Mouse (Mus musculus) forebrain, embryonic 13.5 days (tissue): ENCODE data around the gene Cd320. TPM values are rescaled to one million over a fixed set of nuclear protein-coding genes. Genes with fewer than 3 reads are reported as not detected.
"Not testable (repeated sequence)": the region's sequence is repeated elsewhere in the genome, so short reads cannot be mapped to it uniquely, and the experiment has no call there.

Source experiments
- ATAC-seq: fragments of 200-750 bp; cut with Nextera tagmentation; 2 replicates; pipeline ENCODE4 v1.8.0; 2017
- H3K27ac ChIP-seq: fragments of 300-500 bp; sonication (generic); 2 replicates; pipeline ENCODE4 v1.5.1; 2015; ENCODE audit warnings: inconsistent platforms, mild to moderate bottlenecking, moderate library complexity
- H3K27me3 ChIP-seq: fragments of 300-500 bp; sonication (generic); 2 replicates; pipeline ENCODE4 v1.6.1; 2015; ENCODE audit warnings: mild to moderate bottlenecking, inconsistent platforms
- H3K36me3 ChIP-seq: fragments of 300-500 bp; sonication (generic); 2 replicates; pipeline ENCODE4 v1.6.1; 2015; ENCODE audit warnings: mild to moderate bottlenecking, inconsistent platforms; ENCODE audit not compliant: poor library complexity, severe bottlenecking
- H3K4me1 ChIP-seq: fragments of 300-500 bp; sonication (generic); 2 replicates; pipeline ENCODE4 v1.6.1; 2015; ENCODE audit warnings: inconsistent platforms
- H3K4me2 ChIP-seq: fragments of 300-500 bp; sonication (generic); 2 replicates; pipeline ENCODE4 v1.6.1; 2015; ENCODE audit warnings: inconsistent platforms, mild to moderate bottlenecking, moderate library complexity
- H3K4me3 ChIP-seq: fragments of 300-500 bp; sonication (generic); 2 replicates; pipeline ENCODE4 v1.5.1; 2015; ENCODE audit warnings: mild to moderate bottlenecking, inconsistent platforms
- H3K9ac ChIP-seq: fragments of 300-500 bp; sonication (generic); 2 replicates; pipeline ENCODE4 v1.6.1; 2015; ENCODE audit warnings: mild to moderate bottlenecking, inconsistent platforms
- H3K9me3 ChIP-seq: fragments of 300-500 bp; sonication (generic); replicated peaks from 2 replicates; pipeline ENCODE4 v1.6.1; 2016; ENCODE audit warnings: inconsistent platforms
- WGBS: fragments of 180-500 bp; shearing (Covaris S2); methylation state at CpG from one replicate; pipeline ENCODE4 v1.1.7; 2015; 5-methylcytosine and 5-hydroxymethylcytosine counted together
- polyA plus RNA-seq: library from polyadenylated mRNA; unstranded; fragments of >200 nt; fragmentation: Nextera tagmentation; extraction: Ambion mirVana; gene quantifications from 2 replicates; pipeline ENCODE4 v1.2.1, GENCODE M21; 2015

Gene Cd320
- polyA plus RNA-seq, 1 experiment from 2014 or later, result 60.1 TPM

DNA sequence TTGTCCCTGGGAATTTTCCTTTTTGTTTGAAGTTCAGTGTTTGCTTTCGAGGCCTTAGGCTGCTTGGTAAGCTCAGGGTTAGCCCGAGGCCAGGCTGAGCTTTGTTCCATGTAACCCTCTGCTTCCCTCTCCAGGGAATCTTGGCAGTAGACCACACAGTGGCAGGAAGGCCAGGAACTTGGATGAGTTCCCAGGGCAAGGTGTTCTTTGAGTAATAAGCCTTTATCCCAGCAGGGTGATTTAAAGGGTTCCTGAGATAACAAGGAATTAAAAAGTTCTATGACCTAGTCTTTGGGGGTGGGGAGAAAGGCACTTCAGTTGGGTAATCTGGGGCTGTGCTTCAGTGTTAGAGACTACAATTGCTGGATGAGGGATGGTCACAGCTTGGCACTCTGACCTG, 14.0 kb upstream of the Cd320 start:
- Histone ChIP-seq H3K4me3 (no peak overlapping the region), H3K36me3 (peaks cover 46% of the 10 kb centered on the region), H3K27ac (no peak overlapping the region), H3K27me3 (no peaks in the 10 kb centered on the region), H3K9me3 (no peaks in the 10 kb centered on the region), H3K4me2 (no peak overlapping the region), H3K4me1 (peaks cover 23% of the 10 kb centered on the region), H3K9ac (no peak overlapping the region)
- no peak for ATAC-seq
- 61% methylated on average over 2 of the region's 2 CpGs for WGBS

DNA sequence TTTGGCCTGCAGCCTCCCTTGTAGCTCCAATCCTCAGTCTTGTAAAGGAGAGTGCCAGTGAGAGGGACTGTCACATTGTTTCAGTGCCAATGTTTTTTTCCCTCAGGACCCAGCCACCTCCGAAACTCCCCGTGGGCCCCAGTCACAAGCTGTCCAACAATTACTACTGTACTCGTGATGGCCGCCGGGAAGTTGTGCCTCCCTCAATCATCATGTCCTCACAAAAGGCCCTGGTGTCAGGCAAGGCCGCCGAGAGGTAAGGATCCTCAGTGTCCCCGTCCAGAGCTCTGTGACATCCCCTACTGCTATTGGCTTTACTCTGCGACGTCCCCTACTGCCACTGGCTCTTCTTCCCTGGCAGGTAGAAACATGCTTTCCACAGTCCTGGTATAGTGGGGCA, 13.3 kb upstream of the Cd320 start:
- WGBS, result 93% methylated on average over 10 of the region's 10 CpGs
- Histone ChIP-seq H3K27me3 (no peaks in the 10 kb centered on the region), H3K4me3 (no peak overlapping the region), H3K27ac (no peak overlapping the region), H3K4me2 (no peak overlapping the region), H3K36me3 (peaks cover 53% of the 10 kb centered on the region), H3K4me1 (peaks cover 23% of the 10 kb centered on the region), H3K9me3 (no peaks in the 10 kb centered on the region), H3K9ac (no peak overlapping the region; the same call in 1 of the 2 replicates)
- no peak for ATAC-seq

DNA sequence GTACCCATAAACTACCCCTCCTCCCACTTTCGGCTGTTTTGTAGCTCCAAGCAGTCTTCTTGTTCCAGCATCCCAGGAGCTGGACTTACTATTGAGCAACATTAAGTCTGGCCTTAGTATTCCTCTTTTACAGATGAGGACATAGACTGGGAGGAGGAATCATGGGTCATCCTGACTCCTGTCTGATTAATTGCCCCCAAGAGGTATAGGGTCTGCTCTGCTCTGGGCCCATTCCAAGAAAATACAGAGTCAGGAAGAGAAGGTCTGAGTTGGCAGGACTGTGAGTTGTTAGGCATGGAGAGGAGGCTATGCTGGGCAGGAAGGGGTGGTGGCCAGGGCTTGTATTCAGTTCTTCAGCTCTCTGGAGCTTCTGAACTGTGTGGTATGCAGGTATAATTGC, 1.3 kb downstream of the Cd320 start:
- 69% methylated on average over 1 of the region's 1 CpGs for WGBS
- Histone ChIP-seq H3K9me3 (no peaks in the 10 kb centered on the region), H3K4me3 (peak overlapping the region; percentile 90), H3K27me3 (no peaks in the 10 kb centered on the region), H3K9ac (peak overlapping the region; percentile 81), H3K27ac (no peak overlapping the region), H3K4me1 (peaks cover 18% of the 10 kb centered on the region), H3K4me2 (peak overlapping the region; percentile 96), H3K36me3 (peaks cover 30% of the 10 kb centered on the region)
- no peak for ATAC-seq

DNA sequence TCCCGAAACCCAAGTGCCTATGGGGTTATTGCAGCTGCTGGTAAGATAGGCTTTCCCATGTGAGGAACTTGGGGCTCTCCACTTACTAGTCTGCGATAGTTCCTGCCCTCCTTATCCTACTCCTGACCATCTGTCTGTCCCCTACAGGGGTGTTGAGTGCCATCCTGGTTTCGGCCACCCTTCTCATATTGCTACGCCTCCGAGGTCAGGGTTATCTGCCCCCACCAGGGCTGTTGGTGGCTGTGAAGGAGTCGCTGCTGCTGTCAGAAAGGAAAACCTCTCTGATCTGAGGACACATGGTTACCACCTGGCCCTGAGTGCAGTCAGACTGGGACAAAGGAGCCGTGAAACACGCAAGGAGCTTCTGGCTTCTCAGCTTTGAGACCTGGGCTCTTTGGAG, 5.2 kb downstream of the Cd320 start:
- WGBS, result 92% methylated on average over 8 of the region's 8 CpGs
- Histone ChIP-seq H3K27ac (no peak overlapping the region), H3K27me3 (no peaks in the 10 kb centered on the region), H3K36me3 (peaks cover 36% of the 10 kb centered on the region), H3K4me2 (no peak overlapping the region), H3K4me1 (peaks cover 18% of the 10 kb centered on the region), H3K4me3 (no peak overlapping the region), H3K9me3 (no peaks in the 10 kb centered on the region), H3K9ac (no peak overlapping the region)
- ATAC-seq, result no peak

DNA sequence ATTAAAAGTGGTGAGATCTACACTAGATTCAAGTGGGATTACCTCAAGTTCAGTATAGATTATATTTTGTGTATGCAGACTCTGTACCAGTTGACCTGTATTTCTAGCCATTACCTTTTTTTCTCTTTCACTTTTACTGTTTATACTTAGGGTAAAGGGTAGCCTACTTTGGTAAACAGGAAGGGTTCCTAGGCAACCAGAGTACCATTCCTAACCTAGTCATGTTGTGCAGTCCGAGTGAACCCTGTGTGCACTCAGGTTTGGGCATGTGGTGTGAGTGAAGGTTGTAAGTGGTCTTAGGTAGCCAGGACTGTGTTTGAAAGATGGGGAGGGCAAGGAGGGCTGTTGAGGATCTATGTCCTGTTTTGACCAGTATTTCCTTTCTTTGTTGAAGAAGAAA, 8.4 kb downstream of the Cd320 start:
- no peak overlapping the region for H3K4me3 ChIP-seq
- H3K9me3 ChIP-seq, result no peaks in the 10 kb centered on the region
- H3K27ac ChIP-seq, result no peak overlapping the region
- no peak overlapping the region for H3K9ac ChIP-seq
- no peaks in the 10 kb centered on the region for H3K27me3 ChIP-seq
- H3K4me1 ChIP-seq, result no peaks in the 10 kb centered on the region
- no peak for ATAC-seq
- peaks cover 36% of the 10 kb centered on the region for H3K36me3 ChIP-seq
- WGBS, result 87% methylated on average over 1 of the region's 1 CpGs
- no peak overlapping the region for H3K4me2 ChIP-seq

DNA sequence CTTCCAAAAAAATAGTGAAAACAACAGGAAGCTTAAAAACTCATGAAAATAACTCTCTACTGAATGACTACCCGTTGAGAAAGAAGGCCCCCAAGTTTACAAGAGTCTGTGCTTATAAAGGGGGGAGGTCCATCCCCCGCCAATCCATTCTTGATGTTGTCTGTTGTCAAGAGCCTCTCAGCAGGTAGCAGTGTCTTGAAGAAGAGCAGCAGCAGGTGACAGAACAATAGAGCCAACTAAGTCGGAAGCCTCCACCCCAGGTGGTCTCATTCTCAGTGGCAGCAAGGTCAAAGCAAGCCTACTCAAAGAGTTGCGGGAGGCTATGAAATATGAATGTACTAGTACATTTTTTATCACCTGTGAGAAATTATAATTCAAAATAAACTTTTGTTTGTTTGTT, 14.9 kb downstream of the Cd320 start:
- WGBS, result 62% methylated on average over 4 of the region's 4 CpGs
- H3K4me1 ChIP-seq, result no peaks in the 10 kb centered on the region
- H3K9ac ChIP-seq, result no peak overlapping the region
- no peaks in the 10 kb centered on the region for H3K27me3 ChIP-seq
- ATAC-seq, result no peak
- no peaks in the 10 kb centered on the region for H3K36me3 ChIP-seq
- H3K4me2 ChIP-seq, result no peak overlapping the region
- H3K27ac ChIP-seq, result no peak overlapping the region
- H3K4me3 ChIP-seq, result no peak overlapping the region
- H3K9me3 ChIP-seq, result no peaks in the 10 kb centered on the region

DNA sequence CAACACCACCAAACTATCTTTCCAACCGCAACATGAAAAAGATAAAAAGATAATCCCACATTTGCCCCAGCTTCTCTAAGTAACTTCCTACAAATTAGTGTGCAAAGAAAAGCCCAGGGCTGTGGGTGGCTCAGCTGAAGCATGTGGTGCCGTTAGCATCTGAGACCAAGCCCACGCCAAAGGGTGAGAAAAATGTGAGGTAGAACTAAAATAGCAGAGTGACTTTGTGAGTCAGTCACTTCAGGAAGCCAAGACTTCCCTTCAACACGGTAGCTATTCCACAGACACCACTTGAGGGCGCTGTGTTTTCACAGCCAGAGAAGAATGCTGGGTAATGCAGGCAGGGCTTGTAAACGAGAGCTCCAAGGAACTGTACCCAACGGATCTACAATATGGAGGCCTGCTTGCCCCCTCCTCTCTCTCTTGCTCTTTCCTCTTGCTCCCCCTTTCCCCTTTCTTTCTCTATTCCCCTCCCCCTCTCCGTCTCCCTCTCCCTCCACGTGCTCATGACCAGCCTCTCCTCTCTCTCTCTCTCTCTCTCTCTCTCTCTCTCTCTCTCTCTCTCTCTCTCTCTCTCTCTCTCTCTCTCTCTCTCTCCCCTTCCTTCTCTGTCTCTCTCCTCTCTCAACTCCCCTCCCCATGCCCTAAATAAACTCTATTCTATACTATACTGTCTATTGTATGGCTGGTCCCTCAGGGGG, 22.6 kb downstream of the Cd320 start:
- Histone ChIP-seq H3K4me3 (no peak overlapping the region), H3K4me2 (no peak overlapping the region), H3K9me3 (no peaks in the 10 kb centered on the region), H3K36me3 (no peaks in the 10 kb centered on the region), H3K4me1 (no peaks in the 10 kb centered on the region), H3K27me3 (no peaks in the 10 kb centered on the region), H3K27ac (no peak overlapping the region), H3K9ac (no peak overlapping the region)
- ATAC-seq, result no peak
- WGBS, result 43% methylated on average over 9 of the region's 9 CpGs

DNA sequence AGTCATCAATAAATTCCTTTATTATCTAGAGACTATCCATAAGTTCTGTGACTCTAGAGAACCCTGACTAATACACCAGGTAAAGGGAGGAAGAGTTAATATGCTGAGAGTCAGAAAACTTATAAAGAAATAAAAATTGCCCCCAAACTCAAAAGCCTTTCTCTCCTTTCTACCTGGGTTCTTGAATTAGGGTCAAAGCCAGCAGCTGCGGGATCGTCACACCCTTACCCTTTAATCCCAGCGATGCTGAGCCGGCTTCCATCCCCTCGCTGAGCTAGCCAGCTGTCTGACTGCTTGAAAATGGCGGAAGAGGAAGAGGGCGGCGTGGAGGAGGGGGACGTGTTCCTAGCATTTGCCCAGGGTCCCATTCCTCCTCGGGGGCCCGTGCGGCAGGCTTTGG, 30.6 kb downstream of the Cd320 start, which contains the start of gene Gm7029:
Gene Gm7029 (plus strand): TSS at position 301 of the 400 bp plus-strand sequence.
- not testable (repeated sequence) for H3K27me3 ChIP-seq, H3K4me2 ChIP-seq, H3K4me1 ChIP-seq, H3K9ac ChIP-seq, ATAC-seq, H3K4me3 ChIP-seq, H3K27ac ChIP-seq, H3K9me3 ChIP-seq
- no CpG with 5 or more reads among the region's 12 CpGs for WGBS
- H3K36me3 ChIP-seq, result peaks cover 33% of the 10 kb centered on the region

DNA sequence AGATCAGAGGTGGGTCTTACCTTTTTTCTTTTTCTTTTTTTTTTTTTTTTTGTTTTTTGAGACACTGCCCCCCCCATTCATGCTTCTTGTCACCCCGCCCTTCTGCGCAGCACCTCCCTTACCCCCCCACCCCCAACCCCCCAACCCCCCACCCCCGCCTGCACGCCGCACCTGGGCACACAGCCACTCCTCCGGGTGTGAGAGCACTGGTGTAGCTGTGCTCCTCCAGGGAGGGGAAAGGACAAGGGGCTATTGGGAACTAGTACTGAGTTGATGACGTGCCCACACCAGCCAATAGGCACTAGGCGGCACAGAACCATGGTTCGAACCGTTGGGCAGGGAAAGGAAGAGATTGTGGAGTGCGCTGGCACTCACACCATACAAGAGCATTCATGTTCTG, 31.5 kb downstream of the Cd320 start:
- H3K4me2 ChIP-seq, result no peak overlapping the region
- WGBS, result 86% methylated on average over 9 of the region's 11 CpGs
- no peak for ATAC-seq
- H3K36me3 ChIP-seq, result peaks cover 40% of the 10 kb centered on the region
- no peaks in the 10 kb centered on the region for H3K27me3 ChIP-seq
- no peaks in the 10 kb centered on the region for H3K9me3 ChIP-seq
- H3K4me1 ChIP-seq, result no peaks in the 10 kb centered on the region
- no peak overlapping the region for H3K9ac ChIP-seq
- no peak overlapping the region for H3K4me3 ChIP-seq
- H3K27ac ChIP-seq, result no peak overlapping the region

DNA sequence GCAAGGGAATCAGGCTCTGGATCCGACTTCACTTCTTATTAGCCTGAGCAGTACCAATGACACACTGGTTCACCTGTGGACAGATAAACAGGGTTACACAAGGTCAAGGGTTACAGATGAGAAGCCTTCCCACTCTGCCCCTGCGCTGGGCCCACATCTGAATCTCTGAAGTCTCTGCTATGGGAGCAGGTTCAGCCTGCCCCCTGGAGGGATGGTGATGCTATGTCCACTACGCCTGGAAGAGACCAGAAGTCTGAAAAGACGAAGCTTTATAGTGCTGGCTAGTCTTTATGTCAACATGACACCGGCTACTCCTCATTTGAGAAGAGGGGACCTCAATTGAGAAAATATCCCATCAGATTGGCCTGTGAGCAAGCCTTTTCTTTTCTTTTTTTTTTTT, 32.9 kb downstream of the Cd320 start:
- not testable (repeated sequence) for H3K4me1 ChIP-seq, ATAC-seq, H3K27me3 ChIP-seq, H3K27ac ChIP-seq, H3K4me2 ChIP-seq, H3K9me3 ChIP-seq, H3K4me3 ChIP-seq, H3K9ac ChIP-seq
- peaks cover 51% of the 10 kb centered on the region for H3K36me3 ChIP-seq
- WGBS, result 77% methylated on average over 5 of the region's 5 CpGs

DNA sequence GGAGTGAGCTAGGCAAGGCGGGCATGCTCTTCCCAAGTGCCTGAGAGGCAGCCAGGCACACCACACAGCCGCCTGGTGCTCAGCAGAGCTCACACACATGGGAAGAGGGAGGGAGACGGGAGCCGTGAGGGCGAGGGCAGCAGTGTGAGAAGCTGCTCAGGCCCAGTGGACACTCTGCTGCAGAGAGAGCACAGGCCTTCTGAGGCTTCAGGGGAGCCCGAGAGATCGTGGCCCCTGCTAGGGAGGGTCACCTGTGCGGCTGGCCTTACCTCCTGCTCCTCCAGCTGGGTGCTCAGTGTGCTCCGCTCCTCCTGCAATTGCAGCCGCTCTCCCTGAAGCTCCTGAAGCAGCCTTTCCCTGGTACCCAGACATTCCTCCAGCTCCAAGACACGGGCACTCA, 41.4 kb downstream of the Cd320 start:
- not testable (repeated sequence) for H3K4me3 ChIP-seq, ATAC-seq, H3K27me3 ChIP-seq, H3K9me3 ChIP-seq, H3K27ac ChIP-seq, H3K4me2 ChIP-seq, H3K9ac ChIP-seq
- Histone ChIP-seq H3K4me1 (peaks cover 17% of the 10 kb centered on the region), H3K36me3 (peaks cover 56% of the 10 kb centered on the region)
- WGBS, result 91% methylated on average over 10 of the region's 11 CpGs

DNA sequence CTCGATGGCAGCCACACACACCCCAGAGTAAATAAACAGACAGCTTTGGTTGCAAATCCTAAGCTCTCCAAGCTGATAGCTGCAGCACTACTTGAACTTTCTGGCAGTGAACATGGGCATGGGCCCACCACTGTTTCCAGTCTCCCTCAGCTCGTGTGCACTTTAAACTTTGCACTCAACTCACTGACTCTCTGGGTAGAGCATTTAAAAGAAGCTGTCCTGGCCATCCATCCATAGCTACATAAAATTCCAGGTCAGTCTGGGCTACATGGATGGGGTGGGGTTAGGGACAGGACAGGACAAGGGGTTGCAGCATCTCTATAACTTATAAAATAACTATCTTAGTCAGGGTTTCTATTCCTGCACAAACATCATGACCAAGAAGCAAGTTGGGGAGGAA, 44.9 kb downstream of the Cd320 start:
- not testable (repeated sequence) for H3K27ac ChIP-seq, ATAC-seq, H3K27me3 ChIP-seq, H3K4me3 ChIP-seq, H3K9me3 ChIP-seq
- 82% methylated on average over 2 of the region's 2 CpGs for WGBS
- Histone ChIP-seq H3K4me2 (peak overlapping the region; percentile 68; the same call in 1 of the 2 replicates), H3K36me3 (peaks cover 29% of the 10 kb centered on the region), H3K9ac (peak overlapping the region; percentile 26; the same call in 1 of the 2 replicates), H3K4me1 (peaks cover 22% of the 10 kb centered on the region)

DNA sequence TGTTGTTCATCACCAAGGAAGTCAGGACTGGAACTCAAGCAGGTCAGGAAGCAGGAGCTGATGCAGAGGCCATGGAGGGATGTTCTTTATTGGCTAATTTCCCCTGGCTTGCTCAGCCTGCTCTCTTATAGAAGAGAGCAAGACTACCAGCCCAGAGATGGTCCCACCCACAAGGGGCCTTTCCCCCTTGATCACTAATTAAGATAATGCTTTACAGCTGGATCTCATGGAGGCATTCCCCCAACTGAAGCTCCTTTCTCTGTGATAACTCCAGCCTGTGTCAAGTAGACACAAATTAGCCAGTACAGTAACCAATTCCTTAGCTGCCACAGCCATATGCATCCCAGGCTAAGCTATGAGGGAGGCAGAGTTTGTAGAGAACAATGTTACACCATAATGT, 45.3 kb downstream of the Cd320 start:
- not testable (repeated sequence) for H3K27me3 ChIP-seq, H3K9me3 ChIP-seq, H3K27ac ChIP-seq, H3K9ac ChIP-seq, ATAC-seq
- Histone ChIP-seq H3K4me1 (peaks cover 22% of the 10 kb centered on the region), H3K36me3 (peaks cover 27% of the 10 kb centered on the region), H3K4me3 (peak overlapping the region; percentile 60; the same call in 1 of the 2 replicates), H3K4me2 (peak overlapping the region; percentile 68)
